Mouse (Mus musculus) monocyte, adult 2 months (primary cell): ENCODE results near the gene Dnal1.

Experiments used
- DNase-seq, 2 experiments: peaks; one replicate each; pipeline ENCODE4 v3.0.0; 2022; ENCODE audit warnings: low spot score in 2 of 2, low read depth in 1 of 2

Dnal1 gene

DNA sequence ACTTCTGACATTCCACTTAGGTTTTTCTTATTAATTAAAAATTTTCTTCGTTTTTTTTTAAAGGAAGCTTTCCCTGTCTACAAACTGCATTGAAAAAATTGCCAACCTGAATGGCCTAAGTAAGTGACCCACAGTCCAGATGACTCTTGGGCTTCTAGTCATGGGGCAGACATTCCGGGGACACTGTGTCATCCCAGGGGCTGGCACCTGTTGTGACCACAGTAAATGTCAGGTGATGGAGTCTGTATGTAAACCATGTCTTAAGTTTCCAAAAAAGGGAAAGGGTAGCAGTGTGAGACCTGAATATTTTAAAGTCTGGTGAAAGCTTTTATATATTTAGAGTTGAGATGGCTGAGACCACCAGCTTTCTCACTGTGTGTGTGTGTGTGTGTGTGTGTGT is 12.7 kb downstream of the Dnal1 start:
- DNase-seq, result no peak

- DNase-seq, result no peak
Measured at GRCm38 (mm10) chr12:84128576-84128975, 14.4 kb downstream of the Dnal1 start.

GRCm38 (mm10) chr12:84129931-84130330 is 15.8 kb downstream of the Dnal1 start:
- DNase-seq, result no peak

- no peak for DNase-seq
Measured at GRCm38 (mm10) chr12:84132265-84132664, 18.1 kb downstream of the Dnal1 start.

DNA sequence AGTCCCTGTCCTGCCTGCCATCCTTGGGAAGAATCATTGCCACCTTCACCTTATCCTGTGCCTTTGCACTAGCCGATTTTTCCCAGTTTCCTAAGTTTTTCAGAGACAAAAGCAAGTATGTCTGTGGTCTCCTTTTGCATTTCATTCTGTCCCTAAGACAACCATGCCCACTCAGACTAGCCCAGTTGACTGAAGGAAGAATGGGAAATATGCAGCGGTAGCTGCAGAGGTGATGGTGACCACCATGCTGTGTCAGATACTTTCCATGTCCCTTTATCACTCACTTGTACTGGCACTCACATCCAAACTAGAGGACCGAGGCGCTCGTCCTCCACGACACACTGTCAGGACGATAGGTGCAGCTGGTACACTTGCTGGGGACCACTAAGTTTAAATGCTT is 23.0 kb downstream of the Dnal1 start:
- DNase-seq, result no peak

DNA sequence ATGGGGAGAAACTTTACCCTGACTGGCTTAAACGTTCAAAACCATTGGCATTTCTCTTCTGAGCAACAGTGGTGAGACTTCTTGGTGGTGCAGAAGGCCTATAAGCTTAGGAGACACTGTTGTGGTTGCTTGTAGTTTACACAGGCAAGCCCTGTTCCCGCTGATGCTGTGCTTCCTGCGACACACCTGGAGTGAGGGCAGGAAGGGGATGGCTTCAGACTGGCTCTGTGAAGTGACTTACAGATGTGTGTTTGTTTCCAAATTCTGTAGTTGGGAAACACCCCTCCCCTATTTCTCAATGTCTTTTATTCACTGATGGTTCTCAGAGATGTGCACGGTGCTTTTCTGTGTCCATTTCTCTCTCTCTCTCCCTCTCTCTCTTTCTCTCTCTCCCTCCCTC is 26.0 kb downstream of the Dnal1 start:
- no peak for DNase-seq

GRCm38 (mm10) chr12:84141271-84141670 is 27.1 kb downstream of the Dnal1 start:
- DNase-seq, result no peak

DNA sequence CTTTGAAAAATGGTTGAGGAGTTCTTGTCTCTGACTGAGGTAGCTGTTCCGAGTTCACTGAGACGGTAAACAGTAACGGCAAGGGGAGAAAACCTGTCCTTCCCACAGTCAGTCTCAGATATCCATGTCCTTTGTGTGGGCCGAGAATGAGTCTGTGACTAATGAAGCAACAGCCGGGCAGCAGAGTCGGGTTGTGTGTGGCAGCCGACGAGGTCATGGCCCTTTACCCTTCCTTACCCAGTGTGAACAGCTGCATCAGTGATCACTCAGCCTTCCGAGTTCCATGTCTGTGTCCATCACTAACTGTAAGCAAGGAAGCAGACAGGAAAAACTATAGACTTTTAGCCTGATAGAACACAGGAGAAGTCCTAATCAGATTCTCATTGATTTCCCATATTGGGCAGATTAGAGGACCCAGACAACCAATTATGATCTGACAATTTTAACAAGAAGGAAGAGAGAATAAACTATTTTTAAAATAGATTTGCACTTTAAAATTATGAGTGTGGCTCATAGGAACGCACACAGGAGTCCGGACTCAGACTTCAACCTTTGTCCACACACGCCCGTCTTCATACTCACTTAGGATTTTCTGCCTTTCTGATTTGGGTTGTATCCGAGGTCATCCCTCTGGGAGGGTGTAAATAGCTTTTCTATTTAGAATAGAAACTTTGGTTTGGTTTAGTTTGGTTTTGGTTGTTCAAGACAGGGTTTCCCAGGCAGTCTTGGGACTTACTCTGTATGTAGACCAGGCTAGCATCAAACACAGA is 28.3 kb downstream of the Dnal1 start:
- DNase-seq, result no peak

- DNase-seq, result peak in 1 of 2 experiments; percentile 24
Measured at GRCm38 (mm10) chr12:84147954-84148621, 33.9 kb downstream of the Dnal1 start, which contains the start of gene Pnma1. Gene Pnma1, minus strand, starts transcription at chr12:84148489.

GRCm38 (mm10) chr12:84148622-84149012 is 34.5 kb downstream of the Dnal1 start:
- DNase-seq, result no peak

GRCm38 (mm10) chr12:84149971-84150370 is 35.8 kb downstream of the Dnal1 start:
- DNase-seq, result no peak

GRCm38 (mm10) chr12:84150976-84151375 is 36.8 kb downstream of the Dnal1 start:
- no peak for DNase-seq

DNA sequence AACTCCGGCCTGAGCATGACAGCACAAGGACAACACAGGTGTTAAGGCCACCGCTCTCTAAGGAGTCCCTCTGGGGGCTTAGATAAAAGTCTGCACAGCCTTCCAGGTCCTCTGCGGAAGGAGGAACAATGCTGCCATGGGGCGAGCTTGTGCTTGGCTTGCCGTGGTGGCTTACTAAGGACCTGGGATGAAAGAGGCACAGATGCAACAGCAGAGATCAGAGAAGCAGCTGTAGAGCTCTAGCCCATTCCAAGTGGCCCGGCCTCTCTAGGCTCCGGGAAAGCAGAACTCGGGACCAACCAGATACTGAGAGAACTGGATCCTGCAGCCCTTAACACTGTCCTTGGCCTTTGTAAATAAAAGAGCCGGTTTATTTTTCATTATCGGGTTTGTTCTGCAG is 37.7 kb downstream of the Dnal1 start:
- no peak for DNase-seq

DNA sequence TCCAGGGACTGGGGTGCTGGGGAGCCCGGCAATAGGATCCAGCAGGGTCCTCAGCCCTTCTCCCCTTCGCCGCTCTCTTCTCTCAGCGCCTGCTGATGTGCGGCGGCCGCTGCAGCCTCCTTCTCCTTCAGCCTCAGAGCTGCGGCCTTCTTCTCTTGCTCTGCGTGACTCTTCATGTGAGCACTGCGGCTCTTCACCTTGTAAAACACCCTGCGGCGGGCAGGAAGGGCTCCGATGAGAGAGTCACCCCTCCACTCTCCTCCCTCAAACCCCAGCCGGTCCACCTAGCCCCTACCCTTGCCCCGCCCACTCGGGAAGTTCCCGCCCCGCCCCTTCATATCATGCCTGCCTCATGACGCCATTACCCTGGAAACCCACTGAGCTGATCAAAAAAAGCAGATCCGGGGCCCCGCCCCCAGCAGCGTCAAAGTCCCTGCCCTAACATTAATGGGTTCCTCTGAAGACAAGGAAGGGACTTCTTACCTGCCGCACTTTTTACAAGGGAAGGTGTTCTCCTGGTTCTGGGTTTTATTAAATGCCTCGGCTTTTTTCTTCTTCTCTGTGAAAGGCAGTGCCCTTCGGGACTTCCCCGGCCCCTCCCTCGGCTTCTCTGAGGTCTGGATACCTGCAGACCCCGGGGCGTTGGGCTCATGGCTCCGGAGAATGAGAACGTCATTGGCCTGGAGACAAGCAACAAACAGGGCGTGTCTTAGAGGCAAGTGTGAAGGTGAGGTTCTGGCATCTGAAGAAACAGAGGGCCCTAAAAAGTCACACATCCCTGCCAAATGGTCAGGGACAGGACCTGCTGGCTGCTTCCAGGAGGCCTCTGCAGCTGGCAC is 38.4 kb downstream of the Dnal1 start:
- DNase-seq, result no peak

- no peak for DNase-seq
Measured at GRCm38 (mm10) chr12:84153414-84153813, 39.2 kb downstream of the Dnal1 start.

DNA sequence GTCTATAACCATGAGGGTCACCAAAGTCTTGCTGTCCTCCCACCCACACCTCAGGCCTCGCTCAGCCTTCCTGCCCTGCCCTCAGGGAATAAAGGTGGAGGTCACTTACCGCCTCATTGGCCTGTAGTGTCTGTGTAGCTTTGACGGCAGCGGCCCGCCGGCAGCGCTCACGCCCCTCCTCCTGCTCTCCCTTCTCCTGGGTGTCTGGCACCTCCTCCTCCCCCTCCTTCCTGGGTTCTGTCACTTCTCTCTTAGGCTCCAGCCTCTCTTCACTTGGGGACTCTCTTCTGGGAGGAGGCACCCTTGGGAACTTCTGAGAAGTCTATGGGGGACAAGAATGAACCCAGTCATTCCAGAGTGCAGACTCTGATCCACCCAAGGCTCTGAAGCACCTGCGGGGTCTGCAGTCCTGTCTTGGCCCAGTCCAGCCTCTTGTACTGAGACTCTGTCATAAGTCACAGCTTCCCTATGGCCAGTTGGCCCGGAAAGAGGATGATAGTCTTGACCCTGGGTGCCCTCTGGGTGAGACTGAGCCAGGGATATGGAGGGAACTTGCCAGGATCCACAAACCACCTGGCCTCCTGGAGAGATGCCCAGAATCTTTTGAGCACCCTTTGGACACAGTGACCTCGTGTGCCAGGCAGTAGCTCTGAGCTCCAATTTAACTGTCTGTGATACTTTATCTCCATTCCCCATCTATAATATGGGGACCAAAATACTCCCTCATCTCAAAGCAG is 40.8 kb downstream of the Dnal1 start:
- DNase-seq, result no peak

GRCm38 (mm10) chr12:84155523-84155871 is 41.3 kb downstream of the Dnal1 start:
- DNase-seq, result no peak

GRCm38 (mm10) chr12:84156210-84156609 is 42.0 kb downstream of the Dnal1 start:
- no peak for DNase-seq

DNA sequence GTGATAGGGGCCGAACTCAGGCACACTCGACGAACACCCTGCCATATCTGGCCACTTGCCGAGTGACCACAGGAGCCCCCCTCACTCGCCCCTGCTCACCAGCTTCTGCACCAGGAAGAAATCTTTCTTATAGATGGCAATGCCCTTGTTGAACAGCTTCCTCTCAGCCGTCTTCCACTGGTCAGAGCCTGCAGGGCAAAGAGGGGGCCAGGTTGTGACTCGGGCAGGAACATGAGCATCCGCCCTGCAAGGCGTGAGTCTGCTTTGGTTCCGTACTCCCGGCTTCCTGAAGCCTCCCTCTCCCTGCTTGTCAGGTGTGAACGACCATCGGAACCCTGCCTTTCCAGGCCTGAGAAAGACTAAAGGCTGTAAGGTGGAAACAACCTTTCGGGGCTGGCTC is 44.0 kb downstream of the Dnal1 start:
- no peak for DNase-seq

DNA sequence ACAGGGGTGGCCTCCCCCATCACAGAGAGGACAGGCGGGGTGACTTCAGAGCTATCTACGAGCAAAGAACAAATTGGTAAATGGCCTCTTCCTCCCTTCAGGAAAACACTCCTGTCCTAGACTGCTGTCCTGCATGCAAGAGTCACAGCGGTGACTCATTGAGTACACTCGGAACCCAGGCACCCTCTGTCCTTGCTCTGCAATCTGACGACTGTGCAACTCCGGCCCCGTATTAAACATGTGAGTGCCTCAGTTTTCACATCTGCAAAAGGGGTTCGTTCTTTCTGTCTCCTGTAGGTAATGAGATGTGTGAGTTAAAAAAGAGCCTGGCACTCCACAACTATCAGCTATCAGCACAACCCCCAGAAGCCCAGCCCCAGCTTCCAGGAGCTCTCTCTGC is 46.3 kb downstream of the Dnal1 start:
- no peak for DNase-seq

GRCm38 (mm10) chr12:84161116-84161515 is 47.0 kb downstream of the Dnal1 start:
- DNase-seq, result no peak
